Mouse (Mus musculus) CH12.LX (cell line): ENCODE data around the gene Dnah17.

Experiments
- BHLHE40 ChIP-seq: IDR thresholded peaks from 2 replicates; pipeline ENCODE4 v1.6.1; 2011; ENCODE audit warnings: mild to moderate bottlenecking, low read depth, low read length, improper control_type of control experiment
- CTCF ChIP-seq, 2 experiments: IDR thresholded peaks in 1 of 2; conservative IDR thresholded peaks in 1 of 2; 2 replicates each; pipeline ENCODE4 v1.5.1; 2011 to 2012; ENCODE audit warnings: low read depth in 2 of 2, low read length in 2 of 2, improper control_type of control experiment in 1 of 2, inconsistent platforms in 1 of 2, mild to moderate bottlenecking in 1 of 2, moderate library complexity in 1 of 2
- POLR2A ChIP-seq: IDR thresholded peaks from 2 replicates; pipeline ENCODE4 v1.6.1; 2011; ENCODE audit warnings: low read depth, mild to moderate bottlenecking, improper control_type of control experiment, low read length
- ZMIZ1 ChIP-seq: IDR thresholded peaks from 2 replicates; pipeline ENCODE4 v1.6.1; 2012; ENCODE audit warnings: low read depth, mild to moderate bottlenecking, inconsistent platforms, low read length, improper control_type of control experiment

GRCm38 (mm10) chr11:118140771-118141565 lies 10.5 kb upstream of the Dnah17 start:
- TF ChIP-seq POLR2A: no peak
- TF ChIP-seq CTCF (conservative IDR thresholded peaks at IDR 0.05 in 1 of 2, IDR thresholded peaks at IDR 0.05 in 1 of 2; ENCODE audit: low read depth in 2 of 2, low read length in 2 of 2): no peak
- TF ChIP-seq BHLHE40: no peak
- TF ChIP-seq ZMIZ1: no peak
